ENCODE assay signal across 13 mouse cellular contexts in the genomic region with DNA sequence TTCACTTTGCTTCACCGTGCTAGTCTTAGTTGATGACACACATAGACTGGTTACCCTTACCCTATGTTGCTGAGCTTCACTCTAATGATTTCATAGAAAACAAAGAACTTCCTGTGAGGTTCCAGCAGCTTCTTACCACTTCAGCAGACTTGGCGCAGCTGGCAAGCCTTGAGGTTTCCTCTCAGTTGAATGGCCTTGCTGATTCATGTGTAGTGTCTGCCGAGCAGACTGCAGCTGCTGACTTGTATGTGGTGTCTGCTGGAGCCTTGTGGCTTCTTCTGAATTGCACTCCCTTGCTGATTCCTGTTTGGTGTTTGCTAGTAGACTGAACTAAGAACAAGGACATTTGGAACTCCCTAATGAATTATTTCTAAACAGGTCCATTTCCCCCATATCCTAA.
A peak's percentile ranks its signal among the peaks of the same experiment; 100 is the strongest.
DNase-seq lines count a peak whose midpoint lies in the region; ATAC-seq and TF ChIP-seq lines count a peak whose summit lies in the region.
"Had no signal": no experiment of that assay in that cellular context is flagged by ENCODE, and none has a peak within 500 bp of the region (broad histone marks: within the 10 kb centered on the region; RNA-seq: fewer than 3 reads in every experiment).

No protein-coding gene starts in this region.

- 68% methylated on average over 3 of the region's 3 CpGs for WGBS in hindbrain, postnatal 0 days
- 80% methylated on average over 3 of the region's 3 CpGs for WGBS in hindbrain, embryonic 14.5 days
- WGBS in stomach, postnatal 0 days = 87% methylated on average over 3 of the region's 3 CpGs

- H3K4me1 ChIP-seq in hindbrain, postnatal 0 days (ENCODE audit: insufficient read depth, low read length) = no peaks in the 10 kb centered on the region
- 0 out of 2 replicates have a peak, but pooled peaks cover 3% of the 10 kb centered on the region for H3K4me1 ChIP-seq in hindbrain, embryonic 14.5 days (replicated peaks; ENCODE audit: control insufficient read depth, insufficient read depth, low read length)
- no peaks in the 10 kb centered on the region for H3K4me1 ChIP-seq in stomach, postnatal 0 days (replicated peaks; ENCODE audit: control insufficient read depth, insufficient read depth)

- no peak for TF ChIP-seq CTCF in hindbrain, postnatal 0 days (IDR thresholded peaks at IDR 0.05; ENCODE audit: low read depth)
- TF ChIP-seq CTCF in stomach, postnatal 0 days (IDR thresholded peaks at IDR 0.05; ENCODE audit: low read depth) = no peak

- H3K27ac ChIP-seq in hindbrain, postnatal 0 days = no peak overlapping the region
- H3K27ac ChIP-seq in hindbrain, embryonic 14.5 days = no peak overlapping the region
- no peak overlapping the region for H3K27ac ChIP-seq in stomach, postnatal 0 days (replicated peaks)
- H3K27ac ChIP-seq: forebrain, embryonic 12.5 days had no signal

- H3K4me3 ChIP-seq in hindbrain, postnatal 0 days (ENCODE audit: low read length) = no peak overlapping the region
- no peak overlapping the region for H3K4me3 ChIP-seq in hindbrain, embryonic 14.5 days (replicated peaks; ENCODE audit: low read length)
- no peak overlapping the region for H3K4me3 ChIP-seq in stomach, postnatal 0 days (ENCODE audit: low read depth, low read length)
- H3K4me3 ChIP-seq: forebrain, embryonic 12.5 days had no signal

- no peaks in the 10 kb centered on the region for H3K27me3 ChIP-seq in hindbrain, postnatal 0 days (ENCODE audit: insufficient read depth, low read length)
- H3K27me3 ChIP-seq in hindbrain, embryonic 14.5 days (ENCODE audit: control insufficient read depth, insufficient read depth, low read length) = no peaks in the 10 kb centered on the region
- no peaks in the 10 kb centered on the region for H3K27me3 ChIP-seq in stomach, postnatal 0 days (ENCODE audit: control insufficient read depth, insufficient read depth, low read length)
- H3K27me3 ChIP-seq: forebrain, embryonic 12.5 days had no signal

- H3K9me3 ChIP-seq in hindbrain, postnatal 0 days (ENCODE audit: low read length) = no peaks in the 10 kb centered on the region
- H3K9me3 ChIP-seq in hindbrain, embryonic 14.5 days (ENCODE audit: control insufficient read depth, low read length) = no peaks in the 10 kb centered on the region
- no peaks in the 10 kb centered on the region for H3K9me3 ChIP-seq in stomach, postnatal 0 days (ENCODE audit: control insufficient read depth, low read length)
- H3K9me3 ChIP-seq: forebrain, embryonic 12.5 days had no signal

- no peak overlapping the region for H3K4me2 ChIP-seq in hindbrain, postnatal 0 days (ENCODE audit: low read depth, low read length)
- no peak overlapping the region for H3K4me2 ChIP-seq in hindbrain, embryonic 14.5 days (replicated peaks)
- no peak overlapping the region for H3K4me2 ChIP-seq in stomach, postnatal 0 days (replicated peaks; ENCODE audit: low read depth)
- H3K4me2 ChIP-seq: forebrain, embryonic 12.5 days had no signal

- ATAC-seq in hindbrain, postnatal 0 days = 0 out of 2 replicates have a peak, but pooled peaks have one; percentile 21
- ATAC-seq in hindbrain, embryonic 14.5 days (ENCODE audit: low FRiP score) = no peak
- peak; percentile 35; the same call in 1 of the 2 replicates for ATAC-seq in megakaryocyte, adult 5-6 weeks (ENCODE audit: poor library complexity, severe bottlenecking)
- no peak for ATAC-seq in stomach, postnatal 0 days (ENCODE audit: low FRiP score, low TSS enrichment)
- ATAC-seq: hindbrain, embryonic 16.5 days had no signal

- peak; percentile 32 for DNase-seq in hindbrain, postnatal 0 days (ENCODE audit: low spot score)
- DNase-seq in hindbrain, embryonic 14.5 days (ENCODE audit: low spot score) = no peak
- DNase-seq in 3134 (ENCODE audit: extremely low read depth, insufficient read length, low spot score) = peak; percentile 59
- peak; percentile 34 for DNase-seq in CD4-positive helper T cell, adult 2 months (ENCODE audit: low read depth, low spot score)
- DNase-seq in embryo, embryonic 9.5 days (ENCODE audit: extremely low spot score) = no peak
- DNase-seq in stomach, postnatal 0 days (ENCODE audit: low spot score) = no peak
- DNase-seq: cerebellum, adult 18-20 months; gastrocnemius, postnatal 14 days; kidney, postnatal 14 days; lung, postnatal 14 days had no signal

- H3K9ac ChIP-seq in hindbrain, postnatal 0 days (replicated peaks; ENCODE audit: low read length) = no peak overlapping the region
- H3K9ac ChIP-seq in hindbrain, embryonic 14.5 days = no peak overlapping the region
- H3K9ac ChIP-seq in stomach, postnatal 0 days (ENCODE audit: low read length) = no peak overlapping the region
- H3K9ac ChIP-seq: forebrain, embryonic 12.5 days had no signal

- H3K36me3 ChIP-seq in hindbrain, postnatal 0 days (ENCODE audit: insufficient read depth, low read length) = no peaks in the 10 kb centered on the region
- no peaks in the 10 kb centered on the region for H3K36me3 ChIP-seq in hindbrain, embryonic 14.5 days (replicated peaks; ENCODE audit: control insufficient read depth, insufficient read depth)
- no peaks in the 10 kb centered on the region for H3K36me3 ChIP-seq in stomach, postnatal 0 days (ENCODE audit: control insufficient read depth, insufficient read depth, low read length)
- H3K36me3 ChIP-seq: forebrain, embryonic 12.5 days had no signal

- no peak for TF ChIP-seq EP300 in stomach, postnatal 0 days (optimal IDR thresholded peaks at IDR 0.05)

Comparison
In these comparisons a context has a peak if more than half of its experiments do, and no peak if none do; other contexts are left out.
1. ATAC-seq: peak in hindbrain, postnatal 0 days (single experiment) and megakaryocyte, adult 5-6 weeks (single experiment); none in hindbrain, embryonic 14.5 days (single experiment) and stomach, postnatal 0 days (single experiment).
2. DNase-seq: peak in hindbrain, postnatal 0 days (single experiment), 3134 (single experiment) and CD4-positive helper T cell, adult 2 months (single experiment); none in hindbrain, embryonic 14.5 days (single experiment), embryo, embryonic 9.5 days (single experiment) and stomach, postnatal 0 days (single experiment).